Mouse (Mus musculus) heart, embryonic 12.5 days (tissue): Measurements from ENCODE around the gene Gpr4. TPM values are rescaled to one million over a fixed set of nuclear protein-coding genes. Genes with fewer than 3 reads are reported as not detected.
A peak's percentile ranks its signal among the peaks of the same experiment; 100 is the strongest.

ENCODE experiments used
- ATAC-seq: fragments of 200-750 bp; cut with Nextera tagmentation; 2 replicates; pipeline ENCODE4 v1.8.0; 2017; ENCODE audit warnings: moderate TSS enrichment, moderate library complexity; ENCODE audit not compliant: insufficient number of reproducible peaks, low FRiP score
- H3K27ac ChIP-seq: fragments of 300-500 bp; sonication (generic); 2 replicates; pipeline ENCODE4 v1.5.1; 2016; ENCODE audit warnings: mild to moderate bottlenecking, moderate library complexity; ENCODE audit not compliant: poor library complexity, severe bottlenecking
- H3K27me3 ChIP-seq: fragments of 300-500 bp; sonication (generic); replicated peaks from 2 replicates; pipeline ENCODE4 v1.6.1; 2016; ENCODE audit warnings: mild to moderate bottlenecking, moderate library complexity
- H3K36me3 ChIP-seq: fragments of 300-500 bp; sonication (generic); 2 replicates; pipeline ENCODE4 v1.6.1; 2016; ENCODE audit warnings: mild to moderate bottlenecking, moderate library complexity
- H3K4me1 ChIP-seq: fragments of 300-500 bp; sonication (generic); replicated peaks from 2 replicates; pipeline ENCODE4 v1.6.1; 2016; ENCODE audit warnings: mild to moderate bottlenecking
- H3K4me2 ChIP-seq: fragments of 300-500 bp; sonication (generic); 2 replicates; pipeline ENCODE4 v1.6.1; 2016; ENCODE audit warnings: mild to moderate bottlenecking, moderate library complexity
- H3K4me3 ChIP-seq: fragments of 300-500 bp; sonication (generic); 2 replicates; pipeline ENCODE4 v1.5.1; 2016; ENCODE audit warnings: mild to moderate bottlenecking
- H3K9ac ChIP-seq: fragments of 300-500 bp; sonication (generic); 2 replicates; pipeline ENCODE4 v1.6.1; 2016; ENCODE audit warnings: mild to moderate bottlenecking, moderate library complexity
- H3K9me3 ChIP-seq: fragments of 300-500 bp; sonication (generic); replicated peaks from 2 replicates; pipeline ENCODE4 v1.6.1; 2016; ENCODE audit warnings: mild to moderate bottlenecking, moderate library complexity
- WGBS: fragments of 180-500 bp; shearing (Covaris S2); methylation state at CpG from one replicate; pipeline ENCODE4 v1.1.7; 2016; 5-methylcytosine and 5-hydroxymethylcytosine counted together
- polyA plus RNA-seq: library from polyadenylated mRNA; unstranded; fragments of >200 nt; fragmentation: Nextera tagmentation; extraction: Ambion mirVana; gene quantifications from 2 replicates; pipeline ENCODE4 v1.2.1, GENCODE M21; 2016

The Gpr4 gene
- polyA plus RNA-seq, 1 experiment from 2014 or later, result 0.97 TPM

GRCm38 (mm10) chr7:19227883-19228792, 15.8 kb downstream of the Gpr4 start, which contains the start of gene Opa3:
Gene Opa3 (plus strand): TSS chr7:19228334.
- peak; percentile 95 for ATAC-seq
- H3K9me3 ChIP-seq, result no peaks in the 10 kb centered on the region
- no peaks in the 10 kb centered on the region for H3K27me3 ChIP-seq
- peak within 1 kb of the TSS; percentile 83 for H3K9ac ChIP-seq
- peak within 1 kb of the TSS; percentile 99 for H3K27ac ChIP-seq
- peak within 1 kb of the TSS; percentile 80 for H3K4me2 ChIP-seq
- under 1% methylated on average over 84 of the region's 91 CpGs for WGBS
- H3K4me1 ChIP-seq, result peaks cover 25% of the 10 kb centered on the region
- peaks cover 21% of the 10 kb centered on the region for H3K36me3 ChIP-seq
- peak within 1 kb of the TSS; percentile 63 for H3K4me3 ChIP-seq

- no peak for ATAC-seq
- Histone ChIP-seq H3K4me3 (peak overlapping the region; percentile 63), H3K9ac (peak overlapping the region; percentile 77), H3K27ac (peak overlapping the region; percentile 65), H3K4me1 (peaks cover 25% of the 10 kb centered on the region), H3K4me2 (peak overlapping the region; percentile 80), H3K36me3 (peaks cover 23% of the 10 kb centered on the region), H3K27me3 (no peaks in the 10 kb centered on the region), H3K9me3 (no peaks in the 10 kb centered on the region)
- 0% methylated on average over 14 of the region's 14 CpGs for WGBS
These were observed 16.4 kb downstream of the Gpr4 start for GRCm38 (mm10) chr7:19228793-19229148.

GRCm38 (mm10) chr7:19229404-19229803, 17.1 kb downstream of the Gpr4 start:
- H3K27ac ChIP-seq, result peak overlapping the region; percentile 65
- H3K9ac ChIP-seq, result peak overlapping the region; percentile 77
- peak overlapping the region; percentile 63 for H3K4me3 ChIP-seq
- peaks cover 25% of the 10 kb centered on the region for H3K4me1 ChIP-seq
- no peaks in the 10 kb centered on the region for H3K9me3 ChIP-seq
- whole genome bisulfite sequencing, result 39% methylated on average over 5 of the region's 5 CpGs
- no peaks in the 10 kb centered on the region for H3K27me3 ChIP-seq
- H3K4me2 ChIP-seq, result peak overlapping the region; percentile 80
- no peak for ATAC-seq
- H3K36me3 ChIP-seq, result peaks cover 27% of the 10 kb centered on the region

GRCm38 (mm10) chr7:19230041-19230580, 17.8 kb downstream of the Gpr4 start:
- Histone ChIP-seq H3K9me3 (no peaks in the 10 kb centered on the region), H3K4me2 (peak overlapping the region; percentile 80; the same call in 1 of the 2 replicates), H3K36me3 (peaks cover 27% of the 10 kb centered on the region), H3K9ac (no peak overlapping the region; the same call in 1 of the 2 replicates), H3K4me1 (peaks cover 31% of the 10 kb centered on the region), H3K4me3 (peak overlapping the region; percentile 63; the same call in 1 of the 2 replicates), H3K27me3 (no peaks in the 10 kb centered on the region), H3K27ac (no peak overlapping the region)
- ATAC-seq, result no peak
- 92% methylated on average over 2 of the region's 2 CpGs for WGBS

GRCm38 (mm10) chr7:19230899-19231298, 18.6 kb downstream of the Gpr4 start:
- no peak overlapping the region for H3K9ac ChIP-seq
- H3K9me3 ChIP-seq, result no peaks in the 10 kb centered on the region
- H3K4me3 ChIP-seq, result no peak overlapping the region
- no peaks in the 10 kb centered on the region for H3K27me3 ChIP-seq
- peaks cover 20% of the 10 kb centered on the region for H3K36me3 ChIP-seq
- WGBS, result 92% methylated on average over 5 of the region's 5 CpGs
- H3K4me2 ChIP-seq, result no peak overlapping the region
- H3K4me1 ChIP-seq, result peaks cover 38% of the 10 kb centered on the region
- no peak overlapping the region for H3K27ac ChIP-seq
- no peak for ATAC-seq

GRCm38 (mm10) chr7:19231849-19232248, 19.5 kb downstream of the Gpr4 start:
- no peaks in the 10 kb centered on the region for H3K27me3 ChIP-seq
- WGBS, result 87% methylated on average over 3 of the region's 3 CpGs
- no peak overlapping the region for H3K4me3 ChIP-seq
- no peak overlapping the region for H3K27ac ChIP-seq
- ATAC-seq, result no peak
- H3K36me3 ChIP-seq, result peaks cover 18% of the 10 kb centered on the region
- no peak overlapping the region for H3K9ac ChIP-seq
- H3K9me3 ChIP-seq, result no peaks in the 10 kb centered on the region
- peaks cover 45% of the 10 kb centered on the region for H3K4me1 ChIP-seq
- no peak overlapping the region for H3K4me2 ChIP-seq

GRCm38 (mm10) chr7:19234652-19235051, 22.3 kb downstream of the Gpr4 start:
- H3K9ac ChIP-seq, result no peak overlapping the region
- ATAC-seq, result no peak
- no peak overlapping the region for H3K27ac ChIP-seq
- H3K9me3 ChIP-seq, result no peaks in the 10 kb centered on the region
- 78% methylated on average over 5 of the region's 5 CpGs for WGBS
- no peak overlapping the region for H3K4me2 ChIP-seq
- H3K27me3 ChIP-seq, result no peaks in the 10 kb centered on the region
- H3K36me3 ChIP-seq, result peaks cover 18% of the 10 kb centered on the region
- peaks cover 60% of the 10 kb centered on the region for H3K4me1 ChIP-seq
- no peak overlapping the region for H3K4me3 ChIP-seq

- no peak for ATAC-seq
- peaks cover 21% of the 10 kb centered on the region for H3K36me3 ChIP-seq
- no peak overlapping the region for H3K4me3 ChIP-seq
- WGBS, result 78% methylated on average over 2 of the region's 2 CpGs
- no peak overlapping the region for H3K9ac ChIP-seq
- H3K4me1 ChIP-seq, result peaks cover 60% of the 10 kb centered on the region
- no peak overlapping the region for H3K4me2 ChIP-seq
- no peaks in the 10 kb centered on the region for H3K27me3 ChIP-seq
- no peak overlapping the region for H3K27ac ChIP-seq
- no peaks in the 10 kb centered on the region for H3K9me3 ChIP-seq
These were observed 22.8 kb downstream of the Gpr4 start for GRCm38 (mm10) chr7:19235092-19235671.

GRCm38 (mm10) chr7:19236411-19236810, 24.1 kb downstream of the Gpr4 start:
- 73% methylated on average over 2 of the region's 2 CpGs for WGBS
- Histone ChIP-seq H3K4me3 (no peak overlapping the region), H3K4me1 (peaks cover 54% of the 10 kb centered on the region), H3K9ac (peak overlapping the region; percentile 28), H3K27ac (peak overlapping the region; percentile 57), H3K27me3 (no peaks in the 10 kb centered on the region), H3K36me3 (peaks cover 24% of the 10 kb centered on the region), H3K9me3 (no peaks in the 10 kb centered on the region), H3K4me2 (no peak overlapping the region)
- no peak for ATAC-seq

- no peak for ATAC-seq
- Histone ChIP-seq H3K27me3 (no peaks in the 10 kb centered on the region), H3K4me3 (no peak overlapping the region), H3K4me2 (peak overlapping the region; percentile 16; the same call in 1 of the 2 replicates), H3K27ac (peak overlapping the region; percentile 90), H3K9ac (no peak overlapping the region), H3K4me1 (peaks cover 53% of the 10 kb centered on the region), H3K36me3 (peaks cover 14% of the 10 kb centered on the region), H3K9me3 (no peaks in the 10 kb centered on the region)
- WGBS, result 75% methylated on average over 4 of the region's 4 CpGs
These were observed 26.0 kb downstream of the Gpr4 start for GRCm38 (mm10) chr7:19238344-19238743.

- peak; percentile 81 for ATAC-seq
- Histone ChIP-seq H3K9me3 (no peaks in the 10 kb centered on the region), H3K4me3 (no peak overlapping the region), H3K27ac (peak overlapping the region; percentile 90), H3K4me2 (no peak overlapping the region), H3K9ac (0 out of 2 replicates have a peak overlapping the region, but pooled peaks have one; percentile 3), H3K4me1 (peaks cover 53% of the 10 kb centered on the region), H3K36me3 (peaks cover 14% of the 10 kb centered on the region; the same call in 1 of the 2 replicates), H3K27me3 (no peaks in the 10 kb centered on the region)
- WGBS, result 0% methylated on average over 1 of the region's 1 CpGs
These were observed 27.1 kb downstream of the Gpr4 start for GRCm38 (mm10) chr7:19239423-19239822.
